Mouse (Mus musculus) CD4-positive, CD25-positive, alpha-beta regulatory T cell, adult 2 months (primary cell): ENCODE measurements around the gene Vps25.

ENCODE experiments used
- DNase-seq: peaks from one replicate; pipeline ENCODE4 v3.0.0-alpha.2; 2012; ENCODE audit warnings: low read depth, low spot score

Vps25 gene

DNA sequence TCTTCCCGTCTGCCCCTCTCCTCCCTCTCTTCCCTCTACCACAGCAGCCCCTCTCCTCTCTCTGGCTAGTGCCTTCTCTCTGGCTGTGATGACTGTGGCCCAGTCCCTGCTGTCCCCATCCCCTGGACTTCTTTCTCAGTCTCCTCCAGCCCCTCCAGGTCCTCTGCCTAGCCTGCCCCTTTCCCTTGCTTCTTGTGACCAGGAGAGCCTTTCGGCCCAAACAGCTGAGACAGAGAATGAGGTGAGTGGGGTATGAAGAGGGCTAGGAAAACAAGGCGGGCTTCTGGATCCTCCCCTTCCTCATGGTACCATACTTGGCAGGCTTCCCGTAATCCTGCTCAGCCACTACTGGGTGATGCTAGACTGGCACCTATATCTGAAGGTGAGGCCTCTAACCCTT is 21.8 kb downstream of the Vps25 start:
- DNase-seq, result no peak

DNA sequence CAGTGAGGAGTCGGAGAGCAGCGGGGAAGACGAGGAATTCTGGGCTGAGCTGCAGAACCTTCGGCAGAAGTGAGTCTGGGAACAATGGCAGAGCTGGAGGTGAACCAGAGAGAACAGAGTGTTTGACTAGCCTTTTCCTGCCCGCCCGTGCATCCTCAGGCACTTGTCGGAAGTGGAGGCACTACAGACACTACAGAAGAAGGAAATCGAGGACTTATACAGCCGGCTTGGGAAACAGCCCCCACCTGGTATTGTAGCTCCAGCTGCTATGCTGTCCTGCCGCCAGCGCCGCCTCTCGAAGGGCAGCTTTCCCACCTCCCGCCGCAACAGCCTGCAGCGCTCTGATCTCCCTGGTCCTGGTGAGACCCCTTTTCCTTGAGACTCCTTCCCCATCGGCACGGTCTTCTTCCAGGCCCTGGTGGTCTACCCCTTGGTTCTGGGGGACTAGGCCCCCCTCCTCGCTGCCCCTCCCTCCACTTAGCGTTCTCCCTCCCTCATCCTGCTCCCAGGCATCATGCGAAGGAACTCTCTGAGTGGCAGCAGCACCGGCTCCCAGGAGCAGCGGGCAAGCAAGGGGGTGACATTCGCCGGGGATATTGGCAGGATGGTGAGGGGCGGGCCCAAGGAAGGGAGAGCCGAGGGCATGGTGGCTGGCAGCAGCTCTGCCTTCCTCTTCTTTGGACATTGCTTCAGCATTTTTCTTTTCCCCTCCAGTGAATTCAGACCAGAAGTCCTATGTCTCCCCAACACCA is 23.0 kb downstream of the Vps25 start:
- DNase-seq, result no peak

DNA sequence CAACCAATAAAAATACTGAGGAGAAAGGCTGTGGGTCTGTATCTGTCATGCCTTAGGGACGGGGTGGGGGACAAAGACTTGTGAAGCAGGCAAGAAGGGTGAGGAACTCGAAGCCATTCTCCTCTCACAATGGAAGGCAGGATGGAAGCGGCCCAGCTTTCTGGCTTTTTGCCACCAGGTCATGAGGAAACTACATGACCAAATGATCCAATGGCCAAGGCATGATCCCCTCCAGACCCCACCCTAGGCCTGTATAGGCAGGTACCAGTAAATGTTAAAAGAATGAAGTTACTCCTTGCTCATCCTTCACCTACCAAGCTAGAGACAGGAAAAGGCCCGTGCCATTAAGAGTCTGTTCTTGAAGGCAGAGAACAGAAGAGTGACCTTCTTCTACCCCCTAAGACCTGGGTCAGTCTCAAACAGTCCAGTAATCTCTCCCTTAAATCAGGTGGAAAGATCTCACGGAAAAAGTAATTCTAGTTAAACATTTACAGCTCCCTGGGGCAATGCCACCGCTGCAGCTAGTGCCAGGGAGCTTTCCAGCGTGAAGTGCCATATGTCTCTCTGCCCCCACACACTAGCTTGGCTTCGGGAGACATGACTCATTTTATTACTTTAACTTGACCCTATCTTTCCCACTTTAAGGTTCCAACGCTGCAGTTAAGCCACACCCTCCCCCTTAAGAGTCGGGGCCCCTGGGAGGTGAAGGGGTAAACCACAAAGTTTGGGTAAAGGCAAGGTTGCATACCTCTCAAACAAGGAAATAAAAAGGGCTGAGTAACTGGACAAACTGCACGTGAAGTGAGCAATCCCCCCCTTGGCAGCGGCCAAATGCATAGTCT is 24.1 kb downstream of the Vps25 start:
- no peak for DNase-seq

DNA sequence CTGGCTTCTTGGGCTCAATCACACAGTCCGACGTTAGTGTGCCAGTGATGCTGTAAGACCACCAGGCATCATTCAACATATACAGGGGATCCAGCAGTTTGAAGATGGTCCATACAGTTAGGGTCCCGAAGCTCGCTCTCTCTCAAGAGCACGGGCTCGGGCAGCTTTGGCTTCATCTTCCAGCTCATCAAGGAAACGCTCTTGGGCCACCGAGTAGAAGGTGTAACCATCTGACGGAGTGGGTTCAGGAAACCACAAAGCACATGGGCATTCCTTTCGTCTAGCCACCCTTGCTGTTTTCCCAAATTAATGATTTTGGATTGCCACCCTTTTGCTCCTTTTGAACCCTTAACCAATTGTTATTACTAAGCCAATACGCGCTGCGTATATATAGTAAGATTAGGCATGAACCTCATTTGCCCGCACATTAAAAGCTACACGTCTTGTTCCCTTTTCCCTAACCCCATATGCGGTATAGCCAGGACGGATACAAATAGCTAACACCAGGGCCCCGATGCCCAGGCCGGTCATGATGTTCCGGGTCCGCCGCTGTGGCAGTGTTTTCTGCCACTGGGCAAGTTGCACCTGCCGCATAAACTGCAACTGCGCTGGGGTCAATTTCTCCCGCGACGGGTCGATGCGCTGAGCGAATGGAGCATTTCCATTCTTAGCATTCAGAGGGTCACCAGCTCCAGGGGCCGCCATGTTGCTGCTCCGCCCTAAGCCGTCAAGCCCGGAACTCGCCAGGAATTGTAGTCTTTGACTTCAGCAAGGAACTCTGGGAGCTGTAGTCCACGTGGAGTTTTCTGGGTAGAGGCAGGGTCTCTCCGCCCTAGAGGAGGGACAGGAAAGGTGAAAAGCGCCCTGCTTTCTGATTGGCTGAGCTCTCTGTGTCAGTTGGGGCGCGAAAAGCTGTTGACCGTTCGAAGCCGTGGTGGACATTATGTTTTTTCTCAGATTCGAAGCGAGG is 25.0 kb downstream of the Vps25 start, which contains the start of the genes Cntd1 and Coa3:
TSS of gene Cntd1 (plus strand) at position 790 of the 970 bp plus-strand sequence.
TSS of gene Coa3 (minus strand) at position 892 of the 970 bp plus-strand sequence.
- peak; percentile 90 for DNase-seq

DNA sequence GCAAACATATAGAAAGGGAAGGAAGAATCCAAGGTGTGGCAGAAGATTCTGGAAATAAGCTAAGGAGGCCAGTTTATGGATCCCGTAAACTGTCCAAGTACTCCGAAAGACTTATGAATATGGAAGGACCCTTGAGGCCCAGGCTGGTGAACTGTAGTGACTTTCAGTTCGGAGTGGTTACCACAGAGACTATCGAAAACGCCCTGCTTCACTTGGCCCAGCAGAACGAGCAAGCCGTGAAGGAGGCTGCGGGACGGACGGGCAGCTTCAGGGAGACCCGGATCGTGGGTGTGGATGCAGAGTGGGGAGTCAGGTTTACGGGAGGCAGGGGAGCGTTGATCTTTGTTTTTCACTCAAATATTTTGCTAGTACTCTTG is 25.7 kb downstream of the Vps25 start:
- no peak for DNase-seq

DNA sequence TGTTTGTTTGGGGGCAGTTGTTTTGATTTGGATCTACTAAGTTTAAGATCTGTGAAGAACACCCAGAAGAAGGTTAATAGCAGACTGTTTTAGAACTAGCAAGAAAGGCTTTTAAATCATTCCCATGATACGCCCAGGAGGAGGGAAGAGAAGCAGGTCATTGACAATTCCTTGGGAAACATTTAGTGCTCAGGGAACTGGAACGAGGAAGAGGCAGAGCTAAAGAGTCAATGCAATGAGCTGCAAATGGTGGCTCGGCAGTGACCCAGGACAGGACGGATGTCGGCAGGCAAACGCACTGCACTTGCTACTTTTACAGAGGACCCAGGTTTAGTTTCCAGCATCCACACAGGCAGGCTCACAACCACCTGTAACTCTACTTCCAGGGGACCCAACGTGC is 27.3 kb downstream of the Vps25 start:
- DNase-seq, result no peak

DNA sequence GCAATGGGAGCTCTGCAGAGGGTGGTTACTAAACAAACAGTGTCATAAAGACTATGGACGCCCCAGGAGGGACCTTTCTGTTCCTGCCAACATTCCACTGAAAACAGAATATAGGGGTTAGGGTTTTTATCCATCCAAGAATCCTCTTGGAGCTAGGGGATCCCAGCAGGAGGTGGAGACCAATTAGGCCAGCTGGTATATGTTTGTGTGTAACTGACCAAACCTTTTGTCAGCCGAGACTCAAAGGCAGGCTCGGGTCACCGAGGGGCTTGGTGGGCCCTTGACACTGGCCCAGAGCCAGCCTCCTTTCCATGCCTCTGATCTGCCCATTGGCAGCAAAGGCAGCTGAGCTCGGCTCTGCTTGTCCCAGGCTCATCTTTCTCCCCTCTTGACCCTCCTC is 29.4 kb downstream of the Vps25 start:
- DNase-seq, result no peak

DNA sequence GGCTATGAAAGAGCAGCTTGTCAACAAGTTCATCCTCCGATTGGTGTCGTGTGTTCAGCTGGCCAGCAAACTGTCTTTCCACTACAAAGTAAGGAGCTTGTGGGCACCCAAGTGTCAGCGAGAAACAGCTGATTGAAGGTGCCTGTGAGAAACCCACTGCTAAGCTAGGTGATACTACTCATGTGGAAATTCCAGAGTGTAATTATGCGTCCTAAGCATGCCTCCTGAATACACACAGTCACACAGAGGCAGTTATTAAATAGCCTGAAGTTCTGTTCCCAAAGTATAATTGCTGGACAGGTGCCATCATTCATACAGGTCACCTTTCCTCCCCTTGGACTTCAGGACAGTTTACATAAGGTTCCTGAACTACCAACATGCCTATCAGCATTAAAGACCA is 30.3 kb downstream of the Vps25 start:
- no peak for DNase-seq

DNA sequence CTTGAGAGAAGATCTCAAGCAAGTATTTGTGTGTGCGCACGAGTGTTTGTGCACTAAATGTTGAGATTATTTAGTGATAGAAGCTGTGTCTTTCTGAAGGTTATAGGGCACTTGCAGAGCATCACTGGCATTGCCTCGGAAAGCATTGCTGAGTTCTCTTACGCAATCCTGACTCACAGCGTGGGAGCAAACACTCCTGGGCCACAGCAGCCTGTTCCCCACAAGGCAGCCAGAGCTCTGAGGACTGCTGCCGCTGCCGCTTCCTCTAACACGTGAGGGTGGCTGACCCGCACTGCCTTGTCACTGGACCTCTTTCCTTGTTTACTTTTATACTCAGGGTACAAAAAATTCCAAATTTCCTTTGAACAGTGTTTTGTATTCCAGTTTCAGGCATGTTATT is 33.8 kb downstream of the Vps25 start:
- no peak for DNase-seq

DNA sequence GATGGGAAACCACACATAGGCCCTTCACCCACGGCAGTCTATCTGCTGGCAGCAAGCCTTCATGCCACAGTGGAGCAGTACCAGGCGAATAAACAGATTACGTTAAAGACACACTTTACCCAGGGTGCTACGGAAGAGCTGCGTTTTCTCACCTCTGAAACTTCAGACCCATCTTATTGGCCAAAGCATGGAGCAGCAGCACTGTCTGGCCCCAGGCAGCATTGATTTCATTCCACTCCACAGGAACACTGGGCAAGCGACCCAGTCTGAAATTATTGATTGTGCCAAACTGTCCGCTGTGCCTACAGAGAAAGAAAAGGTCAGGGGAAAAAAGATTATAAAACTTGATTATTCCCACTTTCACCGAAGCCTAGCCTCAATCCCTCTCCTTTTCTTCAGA is 37.7 kb downstream of the Vps25 start:
- no peak for DNase-seq

DNA sequence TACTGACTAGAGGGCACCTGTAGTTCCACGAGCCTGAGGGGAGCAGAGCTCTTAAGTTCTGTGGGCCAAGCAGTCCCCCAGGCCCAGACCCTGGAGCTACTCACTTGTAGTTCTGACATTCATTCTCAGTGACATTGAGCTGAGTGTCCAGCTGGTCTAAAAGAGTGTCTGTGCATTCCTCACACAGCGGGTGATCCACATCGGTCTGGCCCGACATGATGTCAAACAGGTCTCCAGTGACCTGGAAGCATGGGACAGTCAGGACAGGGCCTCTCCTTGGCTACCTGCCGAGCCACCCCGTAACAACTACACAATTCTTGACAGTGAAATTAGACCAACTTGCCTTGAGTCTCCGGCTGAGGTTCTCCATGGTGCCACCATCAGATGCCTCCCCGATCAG is 41.7 kb downstream of the Vps25 start:
- DNase-seq, result no peak

DNA sequence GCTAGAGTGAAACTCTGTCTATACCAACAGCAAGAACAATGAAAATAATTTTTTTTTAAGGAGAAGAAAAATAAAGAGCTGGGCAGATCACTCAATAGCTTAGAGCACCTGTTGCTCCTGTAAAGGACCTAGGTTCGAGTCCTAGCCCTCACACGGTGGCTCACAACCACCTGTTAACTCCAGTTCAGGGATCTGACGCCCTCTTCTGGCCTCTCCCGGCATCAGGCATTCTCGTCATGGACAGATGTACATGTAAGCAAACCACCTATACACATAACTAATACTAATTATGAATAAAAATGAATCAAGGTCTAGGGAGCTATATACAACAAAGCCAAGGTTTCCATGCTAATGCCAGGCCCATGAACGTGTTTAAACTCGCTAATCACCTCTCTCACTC is 47.4 kb downstream of the Vps25 start:
- peak; percentile 35 for DNase-seq

DNA sequence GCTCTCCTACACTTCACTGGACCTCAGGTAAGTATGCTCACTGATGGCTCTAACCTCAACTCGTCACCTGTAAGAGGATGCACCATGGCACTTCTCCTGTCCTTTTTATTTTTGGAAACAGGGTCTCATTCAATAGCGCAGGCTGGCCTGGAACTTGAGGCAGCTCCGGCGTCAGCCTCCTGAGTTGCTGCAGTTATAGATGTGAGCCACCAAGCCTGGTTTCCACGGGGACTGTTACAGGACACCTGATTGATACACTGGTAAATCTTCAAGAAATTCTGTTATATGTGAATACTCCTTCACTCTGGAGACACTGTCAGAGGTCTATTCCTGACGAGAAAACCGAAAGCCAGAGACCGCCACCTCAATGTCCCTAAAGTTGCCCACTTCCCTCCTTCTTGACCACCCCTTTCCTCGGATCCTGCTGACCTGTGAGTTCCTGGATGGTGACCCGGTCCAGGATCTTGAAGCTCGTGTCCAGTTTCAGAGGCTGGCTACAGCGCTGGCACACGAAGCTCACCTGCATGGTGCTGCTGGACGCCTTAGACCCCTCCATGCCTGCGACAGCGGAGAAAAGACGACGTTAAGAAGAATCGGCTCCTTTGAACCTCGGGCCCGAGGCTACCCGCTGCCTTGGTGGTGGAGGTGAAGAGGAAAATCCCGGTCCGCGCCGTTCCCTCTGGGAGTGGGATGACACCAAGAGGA is 47.9 kb downstream of the Vps25 start:
- peak; percentile 15 for DNase-seq

DNA sequence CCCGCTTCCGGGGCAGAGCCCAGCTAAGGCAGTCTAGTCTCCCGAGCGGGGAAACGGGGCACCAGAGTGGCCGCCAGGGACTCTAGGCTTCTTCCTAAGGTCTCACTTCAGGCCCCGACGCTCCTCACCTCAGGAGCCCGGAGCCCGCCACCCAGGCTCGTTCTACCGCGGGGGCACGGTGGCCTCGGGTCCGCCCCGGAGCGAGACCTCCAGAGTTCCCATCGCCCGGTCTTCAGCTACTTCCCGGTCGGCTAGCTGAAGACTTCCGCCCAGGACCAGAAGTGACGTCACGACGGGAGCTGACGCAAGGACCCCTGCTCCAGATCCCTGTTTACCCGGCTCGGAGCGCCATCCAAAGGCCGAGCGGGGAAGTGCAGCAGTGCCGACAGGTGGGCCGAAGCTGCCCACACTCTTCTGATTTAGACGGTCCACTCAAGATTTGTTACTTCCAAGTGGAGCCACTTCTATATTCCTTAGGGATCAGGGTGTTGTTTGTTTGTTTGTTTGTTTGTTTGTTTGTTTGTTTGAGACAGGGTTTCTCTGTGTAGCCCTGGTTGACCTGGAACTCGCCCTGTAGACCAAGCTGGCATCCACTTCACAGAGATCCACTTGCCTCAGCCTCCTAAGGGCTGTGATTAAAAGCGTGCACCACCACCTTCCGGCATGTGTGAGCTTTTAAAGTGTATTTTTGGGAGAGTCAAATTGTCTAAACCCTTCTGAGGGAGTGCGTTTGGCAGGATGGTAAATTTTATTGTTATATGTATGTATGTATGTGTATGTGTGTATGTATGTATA is 48.7 kb downstream of the Vps25 start, which contains the start of gene Becn1:
TSS of gene Becn1 (minus strand) at position 283 of the 795 bp plus-strand sequence.
- peak; percentile 95 for DNase-seq

DNA sequence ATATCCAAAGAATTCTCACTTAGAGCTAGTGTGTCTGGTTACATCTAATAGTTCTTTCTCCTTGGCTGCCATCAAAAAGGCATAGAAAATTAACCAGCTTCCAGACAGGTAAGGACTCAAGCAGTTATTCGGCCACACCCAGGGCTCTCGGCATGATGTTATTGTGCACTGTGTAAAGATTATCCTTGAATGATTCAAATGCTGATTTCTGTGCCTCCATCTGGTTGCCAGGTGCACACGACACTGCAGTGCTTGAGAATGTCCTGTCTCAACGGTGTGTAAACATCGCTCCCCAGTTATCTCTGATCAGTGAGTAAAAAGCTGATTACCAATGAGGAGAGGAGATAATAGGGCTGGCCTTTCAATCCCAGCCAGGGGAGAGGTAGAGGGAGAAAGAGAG is 54.2 kb downstream of the Vps25 start:
- DNase-seq, result no peak
